Mouse (Mus musculus) CH12.LX (cell line): ENCODE data around the gene Mrrf. TPM values are rescaled to one million over a fixed set of nuclear protein-coding genes. Genes with fewer than 3 reads are reported as not detected.

Experiments used
- DNase-seq: peaks from one replicate; pipeline ENCODE4 v3.0.0-alpha.2; 2013; ENCODE audit errors: extremely low read depth
- H3K27ac ChIP-seq: 2 replicates; pipeline ENCODE4 v1.5.1; 2012; ENCODE audit warnings: low read depth, mild to moderate bottlenecking, control low read depth, moderate library complexity; ENCODE audit not compliant: insufficient read depth
- H3K27me3 ChIP-seq: replicated peaks from 2 replicates; pipeline ENCODE3; 2012; ENCODE audit warnings: inconsistent platforms
- H3K36me3 ChIP-seq, 2 experiments: replicated peaks in 1 of 2; 2 replicates each; pipeline versions ENCODE3 to v1.6.1; 2012; ENCODE audit warnings: inconsistent platforms in 1 of 2, low read length in 1 of 2, mild to moderate bottlenecking in 1 of 2, mixed read lengths in 1 of 2, moderate library complexity in 1 of 2; ENCODE audit not compliant: control insufficient read depth in 1 of 2, insufficient read depth in 1 of 2
- H3K4me1 ChIP-seq, 2 experiments: 2 replicates each; pipeline ENCODE4 v1.6.1; 2012; ENCODE audit warnings: inconsistent platforms in 1 of 2, moderate library complexity in 1 of 2; ENCODE audit not compliant: insufficient read depth in 2 of 2, control insufficient read depth in 1 of 2
- H3K4me2 ChIP-seq: 2 replicates; pipeline ENCODE4 v1.6.1; 2012; ENCODE audit warnings: low read depth, mild to moderate bottlenecking, control low read depth; ENCODE audit not compliant: poor library complexity, insufficient read depth, severe bottlenecking
- H3K4me3 ChIP-seq, 3 experiments: fragments of 150-350 bp in 1 of 3; sonication (generic) in 1 of 3; replicated peaks in 1 of 3; 2 replicates each; pipeline versions ENCODE3 to v1.5.1; 2011 to 2012; ENCODE audit warnings: low read depth in 2 of 3, low read length in 2 of 3, mild to moderate bottlenecking in 2 of 3, moderate library complexity in 2 of 3, control low read depth in 1 of 3, improper control_type of control experiment in 1 of 3, inconsistent platforms in 1 of 3, mixed read lengths in 1 of 3; ENCODE audit not compliant: poor library complexity in 1 of 3
- H3K79me2 ChIP-seq: replicated peaks from 2 replicates; pipeline ENCODE4 v1.6.1; 2012; ENCODE audit warnings: mild to moderate bottlenecking, moderate library complexity; ENCODE audit not compliant: control insufficient read depth, poor library complexity, insufficient read depth, severe bottlenecking; ENCODE audit errors: extremely low read depth
- H3K9ac ChIP-seq: 2 replicates; pipeline ENCODE4 v1.6.1; 2012; ENCODE audit warnings: low read depth, mild to moderate bottlenecking, control low read depth, moderate library complexity; ENCODE audit not compliant: insufficient read depth
- H3K9me3 ChIP-seq: replicated peaks from 2 replicates; pipeline ENCODE3; 2012; ENCODE audit warnings: low read length, inconsistent platforms, mixed read lengths
- BHLHE40 ChIP-seq: IDR thresholded peaks from 2 replicates; pipeline ENCODE4 v1.6.1; 2011; ENCODE audit warnings: mild to moderate bottlenecking, low read depth, low read length, improper control_type of control experiment
- CHD1 ChIP-seq: IDR thresholded peaks from 2 replicates; pipeline ENCODE4 v1.6.1; 2012; ENCODE audit warnings: low read depth, low read length, improper control_type of control experiment, inconsistent platforms
- CHD2 ChIP-seq: IDR thresholded peaks from 2 replicates; pipeline ENCODE4 v1.6.1; 2011; ENCODE audit warnings: low read length, improper control_type of control experiment
- CTCF ChIP-seq, 2 experiments: IDR thresholded peaks in 1 of 2; conservative IDR thresholded peaks in 1 of 2; 2 replicates each; pipeline ENCODE4 v1.5.1; 2011 to 2012; ENCODE audit warnings: low read depth in 2 of 2, low read length in 2 of 2, improper control_type of control experiment in 1 of 2, inconsistent platforms in 1 of 2, mild to moderate bottlenecking in 1 of 2, moderate library complexity in 1 of 2
- E2F4 ChIP-seq: IDR thresholded peaks from 2 replicates; pipeline ENCODE4 v1.6.1; 2011; ENCODE audit warnings: low read depth, low read length, improper control_type of control experiment; ENCODE audit not compliant: insufficient replicate concordance
- ELF1 ChIP-seq: IDR thresholded peaks from 2 replicates; pipeline ENCODE4 v1.6.1; 2014; ENCODE audit warnings: low read depth, mild to moderate bottlenecking, inconsistent platforms, low read length, improper control_type of control experiment
- EP300 ChIP-seq: IDR thresholded peaks from 2 replicates; pipeline ENCODE4 v1.6.1; 2011; ENCODE audit warnings: low read length, improper control_type of control experiment
- ETS1 ChIP-seq: conservative IDR thresholded peaks from 2 replicates; pipeline ENCODE4 v1.6.1; 2012; ENCODE audit warnings: low read depth, mild to moderate bottlenecking, inconsistent platforms, low read length, improper control_type of control experiment, moderate library complexity
- GABPA ChIP-seq: IDR thresholded peaks from 2 replicates; pipeline ENCODE4 v1.6.1; 2012; ENCODE audit warnings: low read depth, low read length, improper control_type of control experiment, inconsistent platforms; ENCODE audit not compliant: insufficient replicate concordance
- HCFC1 ChIP-seq: IDR thresholded peaks from 2 replicates; pipeline ENCODE4 v1.6.1; 2012; ENCODE audit warnings: low read depth, mild to moderate bottlenecking, inconsistent platforms, low read length, improper control_type of control experiment
- IRF4 ChIP-seq: IDR thresholded peaks from 2 replicates; pipeline ENCODE4 v1.6.1; 2014; ENCODE audit warnings: low read depth, mild to moderate bottlenecking, inconsistent platforms, low read length, improper control_type of control experiment
- JUN ChIP-seq: IDR thresholded peaks from 2 replicates; pipeline ENCODE4 v1.6.1; 2011; ENCODE audit warnings: low read depth, mild to moderate bottlenecking, low read length, improper control_type of control experiment, moderate library complexity; ENCODE audit not compliant: insufficient read depth
- JUND ChIP-seq: conservative IDR thresholded peaks from 2 replicates; pipeline ENCODE4 v1.6.1; 2011; ENCODE audit warnings: low read depth, low read length, improper control_type of control experiment
- KAT2A ChIP-seq: IDR thresholded peaks from 2 replicates; pipeline ENCODE4 v1.6.1; 2012; ENCODE audit warnings: low read length, improper control_type of control experiment, inconsistent platforms; ENCODE audit not compliant: insufficient replicate concordance
- MAFK ChIP-seq: IDR thresholded peaks from 2 replicates; pipeline ENCODE4 v1.6.1; 2011; ENCODE audit warnings: low read length, improper control_type of control experiment; ENCODE audit not compliant: insufficient replicate concordance
- MAX ChIP-seq: IDR thresholded peaks from 2 replicates; pipeline ENCODE4 v1.6.1; 2011; ENCODE audit warnings: low read length, improper control_type of control experiment
- MAZ ChIP-seq: IDR thresholded peaks from 2 replicates; pipeline ENCODE4 v1.6.1; 2012; ENCODE audit warnings: low read depth, mild to moderate bottlenecking, inconsistent platforms, low read length, improper control_type of control experiment, moderate library complexity
- MEF2A ChIP-seq: IDR thresholded peaks from 2 replicates; pipeline ENCODE4 v1.6.1; 2014; ENCODE audit warnings: low read depth, mild to moderate bottlenecking, inconsistent platforms, low read length, improper control_type of control experiment, borderline replicate concordance
- MXI1 ChIP-seq: IDR thresholded peaks from 2 replicates; pipeline ENCODE4 v1.6.1; 2011; ENCODE audit warnings: mild to moderate bottlenecking, low read depth, low read length, improper control_type of control experiment
- MYC ChIP-seq: IDR thresholded peaks from 2 replicates; pipeline ENCODE4 v1.6.1; 2011; ENCODE audit warnings: low read depth, mild to moderate bottlenecking, improper control_type of control experiment, low read length
- NELFE ChIP-seq: IDR thresholded peaks from 2 replicates; pipeline ENCODE4 v1.6.1; 2011; ENCODE audit warnings: low read depth, low read length, improper control_type of control experiment
- NRF1 ChIP-seq: IDR thresholded peaks from 2 replicates; pipeline ENCODE4 v1.6.1; 2014; ENCODE audit warnings: low read depth, mild to moderate bottlenecking, inconsistent platforms, low read length, improper control_type of control experiment, moderate library complexity
- PAX5 ChIP-seq: IDR thresholded peaks from 2 replicates; pipeline ENCODE4 v1.6.1; 2012; ENCODE audit warnings: low read length, inconsistent platforms, mixed read lengths
- POLR2A ChIP-seq: IDR thresholded peaks from 2 replicates; pipeline ENCODE4 v1.6.1; 2011; ENCODE audit warnings: low read depth, mild to moderate bottlenecking, improper control_type of control experiment, low read length
- POLR2AphosphoS2 ChIP-seq: IDR thresholded peaks from 2 replicates; pipeline ENCODE4 v1.6.1; 2011; ENCODE audit warnings: low read depth, low read length, improper control_type of control experiment
- RAD21 ChIP-seq: IDR thresholded peaks from 2 replicates; pipeline ENCODE4 v1.6.1; 2011; ENCODE audit warnings: low read depth, mild to moderate bottlenecking, low read length, improper control_type of control experiment, moderate library complexity
- RCOR1 ChIP-seq: conservative IDR thresholded peaks from 2 replicates; pipeline ENCODE4 v1.6.1; 2012; ENCODE audit warnings: low read depth, mild to moderate bottlenecking, inconsistent platforms, low read length, improper control_type of control experiment
- SIN3A ChIP-seq: IDR thresholded peaks from 2 replicates; pipeline ENCODE4 v1.6.1; 2012; ENCODE audit warnings: low read length, improper control_type of control experiment, inconsistent platforms
- SMC3 ChIP-seq: IDR thresholded peaks from 2 replicates; pipeline ENCODE4 v1.6.1; 2011; ENCODE audit warnings: low read depth, low read length, improper control_type of control experiment
- TBP ChIP-seq: conservative IDR thresholded peaks from 2 replicates; pipeline ENCODE4 v1.6.1; 2011; ENCODE audit warnings: low read depth, low read length, improper control_type of control experiment
- TCF12 ChIP-seq: IDR thresholded peaks from 2 replicates; pipeline ENCODE4 v1.6.1; 2014; ENCODE audit warnings: low read depth, mild to moderate bottlenecking, inconsistent platforms, low read length, improper control_type of control experiment
- UBTF ChIP-seq: IDR thresholded peaks from 2 replicates; pipeline ENCODE4 v1.6.1; 2012; ENCODE audit warnings: low read depth, mild to moderate bottlenecking, inconsistent platforms, low read length, improper control_type of control experiment, moderate library complexity
- USF1 ChIP-seq: IDR thresholded peaks from 2 replicates; pipeline ENCODE4 v1.6.1; 2014; ENCODE audit warnings: low read depth, mild to moderate bottlenecking, inconsistent platforms, low read length, improper control_type of control experiment
- USF2 ChIP-seq: conservative IDR thresholded peaks from 2 replicates; pipeline ENCODE4 v1.6.1; 2011; ENCODE audit warnings: low read depth, low read length, improper control_type of control experiment
- ZC3H11A ChIP-seq: IDR thresholded peaks from 2 replicates; pipeline ENCODE4 v1.6.1; 2012; ENCODE audit warnings: low read depth, mild to moderate bottlenecking, inconsistent platforms, low read length, improper control_type of control experiment
- ZKSCAN1 ChIP-seq: IDR thresholded peaks from 2 replicates; pipeline ENCODE4 v1.6.1; 2012; ENCODE audit warnings: low read depth, inconsistent platforms, low read length, improper control_type of control experiment, borderline replicate concordance
- ZMIZ1 ChIP-seq: IDR thresholded peaks from 2 replicates; pipeline ENCODE4 v1.6.1; 2012; ENCODE audit warnings: low read depth, mild to moderate bottlenecking, inconsistent platforms, low read length, improper control_type of control experiment
- ZNF384 ChIP-seq: IDR thresholded peaks from 2 replicates; pipeline ENCODE4 v1.6.1; 2012; ENCODE audit warnings: low read depth, low read length, improper control_type of control experiment, inconsistent platforms
- dilution Hi-C: fragments of 300-500 bp; cut with MboI; formaldehyde crosslinking; loops from 2 replicates; pipeline ENCODE4 v1.14.3; 2020; ENCODE audit warnings: low sequenced_read_pairs; ENCODE audit not compliant: extremely low pct_unique_long_range_greater_than_20kb, extremely low pct_ligation_motif_present
- in situ Hi-C: fragments of 300-500 bp; cut with MboI; formaldehyde crosslinking; loops from 3 replicates; pipeline ENCODE4 v1.14.3; 2019; ENCODE audit warnings: low sequenced_read_pairs, low pct_ligation_motif_present, low pct_unique_long_range_greater_than_20kb, mixed read lengths
- polyA plus RNA-seq: library from polyadenylated mRNA; unstranded; fragments of >175 nt; gene quantifications from 2 replicates; pipeline ENCODE4 v1.2.1, GENCODE M21; 2012; ENCODE audit warnings: low read depth; ENCODE audit not compliant: insufficient read length
- total RNA-seq, 2 experiments: library from RNA; depleted of rRNA; stranded (reverse); fragments of 300-350 nt in 1 of 2; fragments of >200 nt in 1 of 2; gene quantifications; 2 replicates each; pipeline ENCODE4 v1.2.3; 2012 to 2014

Mrrf gene
- total and polyA plus RNA-seq, 3 experiments: 17.2 to 22.2 (median 20.9) TPM

- peak overlapping the region; percentile 38; the same call in 1 of the 2 replicates for H3K4me2 ChIP-seq
- H3K4me3 ChIP-seq: no peak overlapping the region
- H3K9me3 ChIP-seq: no peaks in the 10 kb centered on the region
- peaks cover 16 to 57% of the 10 kb centered on the region in 2 experiments for H3K4me1 ChIP-seq
- H3K79me2 ChIP-seq: no peaks in the 10 kb centered on the region
- peak; percentile 92 for DNase-seq
- in situ Hi-C loops: loop anchor here (5.0 to 25.0 kb wide), 3 partner anchors 61 to 652 kb away; partner anchors contain the start of gene Dab2ip
- dilution Hi-C loops: no loop called here
- H3K27ac ChIP-seq: no peak overlapping the region
- no peaks in the 10 kb centered on the region for H3K27me3 ChIP-seq
- TF ChIP-seq RCOR1 (no peak), BHLHE40 (peak; percentile 78), MAFK (no peak), CHD2 (no peak), TBP (no peak), GABPA (no peak), ZNF384 (no peak), PAX5 (no peak), CTCF (conservative IDR thresholded peaks at IDR 0.05 in 1 of 2, IDR thresholded peaks at IDR 0.05 in 1 of 2; ENCODE audit: low read depth in 2 of 2, low read length in 2 of 2) (peak; percentile 46 to 91; a peak in 3 of 4 replicates), MAX (peak; percentile 93), HCFC1 (no peak), MEF2A (0 out of 2 replicates have a peak, but pooled peaks have one; percentile 16), ZMIZ1 (no peak), RAD21 (peak; percentile 95), E2F4 (no peak), USF1 (peak; percentile 82), SIN3A (no peak), TCF12 (no peak), JUND (no peak), ZKSCAN1 (no peak), UBTF (no peak), ETS1 (no peak), NELFE (no peak), JUN (no peak), ELF1 (no peak), MAZ (no peak), MXI1 (peak; percentile 62; the same call in 1 of the 2 replicates), POLR2AphosphoS2 (no peak), MYC (no peak), POLR2A (no peak), KAT2A (no peak), SMC3 (peak; percentile 90), USF2 (peak; percentile 77), ZC3H11A (peak; percentile 43; the same call in 1 of the 2 replicates), NRF1 (no peak), IRF4 (no peak), CHD1 (no peak), EP300 (no peak)
- TF ChIP-seq, all 38 proteins: peak for 10
- Histone ChIP-seq H3K9ac (no peak overlapping the region), H3K36me3 (no peaks in the 10 kb centered on the region)
Observed at GRCm38 (mm10) chr2:36214023-36214422, 77.8 kb downstream of the Mrrf start.
